Mouse (Mus musculus): Measurements from ENCODE around the gene Scml4. TPM values are rescaled to one million over a fixed set of nuclear protein-coding genes. Genes with fewer than 3 reads are reported as not detected.

Scml4 gene
- polyA plus RNA-seq, 1 experiment from 2014 or later, result 1.6 TPM

GRCm38 (mm10) chr10:42879682-42880081 is 19.5 kb downstream of the Scml4 start:
- WGBS, result 76% methylated on average over 5 of the region's 5 CpGs
- H3K36me3 ChIP-seq (ENCODE audit: control insufficient read depth, insufficient read depth, low read length), result no peaks in the 10 kb centered on the region
- no peak overlapping the region for H3K4me2 ChIP-seq (ENCODE audit: low read depth, low read length)
- H3K9ac ChIP-seq (ENCODE audit: low read depth, low read length), result no peak overlapping the region
- DNase-seq (ENCODE audit: low spot score), result no peak
- ATAC-seq (ENCODE audit: low read depth), result no peak
- H3K27me3 ChIP-seq (replicated peaks; ENCODE audit: control insufficient read depth, insufficient read depth, low read length), result no peaks in the 10 kb centered on the region
- H3K4me1 ChIP-seq (ENCODE audit: control insufficient read depth, insufficient read depth, low read length), result no peaks in the 10 kb centered on the region
- H3K4me3 ChIP-seq (ENCODE audit: low read depth, low read length), result no peak overlapping the region
- no peak overlapping the region for H3K27ac ChIP-seq (replicated peaks; ENCODE audit: low read depth, low read length)
- H3K9me3 ChIP-seq (ENCODE audit: control insufficient read depth, low read length), result no peaks in the 10 kb centered on the region

DNA sequence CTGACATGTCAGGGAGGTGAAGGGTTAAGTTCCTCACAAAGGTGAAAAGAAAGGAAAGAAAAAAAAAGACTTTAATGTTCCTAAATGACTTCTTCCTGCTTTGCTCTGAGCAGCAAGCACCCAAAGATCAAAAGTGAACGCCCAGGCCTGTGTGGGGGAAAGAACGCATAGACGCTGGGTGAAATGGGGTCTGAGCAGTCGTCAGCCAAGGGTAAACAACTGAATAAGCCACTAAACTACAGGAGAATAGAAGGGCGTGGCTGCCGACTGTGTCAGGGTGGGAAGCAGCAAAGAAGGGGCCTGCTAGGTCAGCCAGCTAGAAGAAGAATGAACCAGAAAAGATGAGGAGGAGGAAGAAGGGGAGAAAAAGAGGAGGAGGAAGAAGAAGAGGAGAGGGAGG is 26.9 kb downstream of the Scml4 start:
- H3K27ac ChIP-seq (replicated peaks; ENCODE audit: low read depth, low read length), result no peak overlapping the region
- H3K36me3 ChIP-seq (ENCODE audit: control insufficient read depth, insufficient read depth, low read length), result no peaks in the 10 kb centered on the region
- no peaks in the 10 kb centered on the region for H3K27me3 ChIP-seq (replicated peaks; ENCODE audit: control insufficient read depth, insufficient read depth, low read length)
- no peak overlapping the region for H3K9ac ChIP-seq (ENCODE audit: low read depth, low read length)
- H3K9me3 ChIP-seq (ENCODE audit: control insufficient read depth, low read length), result no peaks in the 10 kb centered on the region
- DNase-seq (ENCODE audit: low spot score) (no peak), ATAC-seq (ENCODE audit: low read depth) (no peak)
- H3K4me1 ChIP-seq (ENCODE audit: control insufficient read depth, insufficient read depth, low read length), result no peaks in the 10 kb centered on the region
- WGBS, result 13% methylated on average over 6 of the region's 6 CpGs
- H3K4me2 ChIP-seq (ENCODE audit: low read depth, low read length), result no peak overlapping the region
- H3K4me3 ChIP-seq (ENCODE audit: low read depth, low read length), result no peak overlapping the region

GRCm38 (mm10) chr10:42888241-42888640 is 28.1 kb downstream of the Scml4 start:
- ATAC-seq (ENCODE audit: low read depth) (no peak), DNase-seq (ENCODE audit: low spot score) (no peak)
- Histone ChIP-seq H3K9me3 (ENCODE audit: control insufficient read depth, low read length) (no peaks in the 10 kb centered on the region), H3K27me3 (replicated peaks; ENCODE audit: control insufficient read depth, insufficient read depth, low read length) (no peaks in the 10 kb centered on the region), H3K4me2 (ENCODE audit: low read depth, low read length) (no peak overlapping the region), H3K9ac (ENCODE audit: low read depth, low read length) (no peak overlapping the region), H3K27ac (replicated peaks; ENCODE audit: low read depth, low read length) (no peak overlapping the region), H3K36me3 (ENCODE audit: control insufficient read depth, insufficient read depth, low read length) (no peaks in the 10 kb centered on the region), H3K4me3 (ENCODE audit: low read depth, low read length) (no peak overlapping the region), H3K4me1 (ENCODE audit: control insufficient read depth, insufficient read depth, low read length) (no peaks in the 10 kb centered on the region)
- WGBS, result 83% methylated on average over 5 of the region's 5 CpGs

DNA sequence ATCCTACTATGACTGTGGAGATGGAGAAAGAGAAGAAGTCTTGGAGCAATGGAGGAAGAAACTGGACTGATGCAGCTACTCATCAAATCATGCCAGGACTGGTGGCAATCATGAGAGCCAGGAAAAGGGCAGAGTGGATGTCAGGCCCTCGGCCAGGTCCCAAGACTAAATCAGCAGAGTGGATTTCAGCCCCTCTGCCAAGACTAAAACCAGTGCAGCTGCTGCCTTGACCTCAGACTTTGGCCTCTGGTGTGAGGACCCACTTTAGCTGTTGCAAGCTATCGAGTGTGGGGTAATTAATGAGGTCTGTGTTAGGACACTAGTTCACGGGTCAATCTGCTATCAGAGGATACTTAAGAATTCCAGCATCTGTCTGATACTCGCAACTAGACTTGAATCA is 30.2 kb downstream of the Scml4 start:
- 48% methylated on average over 4 of the region's 4 CpGs for WGBS
- ATAC-seq (ENCODE audit: low read depth) (no peak), DNase-seq (ENCODE audit: low spot score) (no peak)
- Histone ChIP-seq H3K4me2 (ENCODE audit: low read depth, low read length) (no peak overlapping the region), H3K9ac (ENCODE audit: low read depth, low read length) (no peak overlapping the region), H3K9me3 (ENCODE audit: control insufficient read depth, low read length) (no peaks in the 10 kb centered on the region), H3K4me3 (ENCODE audit: low read depth, low read length) (no peak overlapping the region), H3K4me1 (ENCODE audit: control insufficient read depth, insufficient read depth, low read length) (no peaks in the 10 kb centered on the region), H3K36me3 (ENCODE audit: control insufficient read depth, insufficient read depth, low read length) (no peaks in the 10 kb centered on the region), H3K27ac (replicated peaks; ENCODE audit: low read depth, low read length) (no peak overlapping the region), H3K27me3 (replicated peaks; ENCODE audit: control insufficient read depth, insufficient read depth, low read length) (no peaks in the 10 kb centered on the region)

DNA sequence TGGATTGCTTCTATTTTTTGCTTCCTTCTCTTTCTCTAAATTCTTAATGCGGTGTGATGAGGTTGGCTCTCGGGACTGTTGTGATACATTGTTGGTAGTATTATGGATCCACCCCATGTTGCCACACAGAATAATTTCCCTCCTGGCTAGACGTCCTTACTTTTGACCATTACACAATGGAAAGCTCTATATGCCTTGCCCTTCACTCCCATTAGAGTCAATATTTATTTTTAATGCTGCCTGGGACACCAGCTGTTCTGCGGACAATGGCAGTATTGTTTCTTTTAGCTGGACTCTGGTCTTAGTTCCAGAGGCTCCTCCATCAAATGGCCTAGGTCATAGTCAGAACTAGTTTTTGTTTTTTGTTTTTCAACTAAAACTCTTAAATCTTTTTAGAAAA is 32.1 kb downstream of the Scml4 start:
- ATAC-seq (ENCODE audit: low read depth), result no peak
- Histone ChIP-seq H3K4me1 (ENCODE audit: control insufficient read depth, insufficient read depth, low read length) (no peaks in the 10 kb centered on the region), H3K9ac (ENCODE audit: low read depth, low read length) (no peak overlapping the region), H3K9me3 (ENCODE audit: control insufficient read depth, low read length) (no peaks in the 10 kb centered on the region), H3K4me2 (ENCODE audit: low read depth, low read length) (no peak overlapping the region), H3K27ac (replicated peaks; ENCODE audit: low read depth, low read length) (no peak overlapping the region), H3K36me3 (ENCODE audit: control insufficient read depth, insufficient read depth, low read length) (no peaks in the 10 kb centered on the region), H3K4me3 (ENCODE audit: low read depth, low read length) (no peak overlapping the region), H3K27me3 (replicated peaks; ENCODE audit: control insufficient read depth, insufficient read depth, low read length) (no peaks in the 10 kb centered on the region)
- WGBS, result 67% methylated on average over 4 of the region's 4 CpGs
- no peak for DNase-seq (ENCODE audit: low spot score)

GRCm38 (mm10) chr10:42892987-42893386 is 32.8 kb downstream of the Scml4 start:
- DNase-seq (ENCODE audit: low spot score) (no peak), ATAC-seq (ENCODE audit: low read depth) (no peak)
- H3K4me1 ChIP-seq (ENCODE audit: control insufficient read depth, insufficient read depth, low read length), result no peaks in the 10 kb centered on the region
- H3K9ac ChIP-seq (ENCODE audit: low read depth, low read length), result no peak overlapping the region
- H3K36me3 ChIP-seq (ENCODE audit: control insufficient read depth, insufficient read depth, low read length), result no peaks in the 10 kb centered on the region
- no peaks in the 10 kb centered on the region for H3K27me3 ChIP-seq (replicated peaks; ENCODE audit: control insufficient read depth, insufficient read depth, low read length)
- WGBS, result 57% methylated on average over 4 of the region's 4 CpGs
- no peaks in the 10 kb centered on the region for H3K9me3 ChIP-seq (ENCODE audit: control insufficient read depth, low read length)
- no peak overlapping the region for H3K4me3 ChIP-seq (ENCODE audit: low read depth, low read length)
- no peak overlapping the region for H3K27ac ChIP-seq (replicated peaks; ENCODE audit: low read depth, low read length)
- no peak overlapping the region for H3K4me2 ChIP-seq (ENCODE audit: low read depth, low read length)

DNA sequence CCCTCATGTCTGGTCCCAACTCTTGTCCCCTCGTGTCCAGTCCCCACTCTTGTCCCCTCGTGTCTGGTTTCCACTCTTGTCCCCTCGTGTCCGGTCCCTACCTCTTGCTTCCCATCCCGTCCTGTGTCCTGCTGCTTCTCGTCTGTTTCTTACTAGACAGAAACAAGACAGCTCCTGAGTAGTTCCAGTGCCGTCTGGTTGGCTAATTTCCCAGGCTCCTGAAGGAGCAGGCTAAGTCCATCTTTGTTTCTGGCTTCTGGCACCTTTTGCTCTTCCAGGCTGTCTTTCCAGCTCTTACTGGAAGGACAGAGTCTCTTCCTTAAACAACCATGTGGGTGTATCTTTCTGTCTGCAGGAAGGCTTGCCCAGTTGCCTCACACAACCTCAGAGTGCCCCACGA is 33.7 kb downstream of the Scml4 start:
- DNase-seq (ENCODE audit: low spot score) (no peak), ATAC-seq (ENCODE audit: low read depth) (no peak)
- no peaks in the 10 kb centered on the region for H3K36me3 ChIP-seq (ENCODE audit: control insufficient read depth, insufficient read depth, low read length)
- H3K27me3 ChIP-seq (replicated peaks; ENCODE audit: control insufficient read depth, insufficient read depth, low read length), result no peaks in the 10 kb centered on the region
- no peaks in the 10 kb centered on the region for H3K9me3 ChIP-seq (ENCODE audit: control insufficient read depth, low read length)
- H3K4me1 ChIP-seq (ENCODE audit: control insufficient read depth, insufficient read depth, low read length), result no peaks in the 10 kb centered on the region
- H3K4me3 ChIP-seq (ENCODE audit: low read depth, low read length), result no peak overlapping the region
- H3K27ac ChIP-seq (replicated peaks; ENCODE audit: low read depth, low read length), result no peak overlapping the region
- H3K9ac ChIP-seq (ENCODE audit: low read depth, low read length), result no peak overlapping the region
- WGBS, result 75% methylated on average over 8 of the region's 8 CpGs
- H3K4me2 ChIP-seq (ENCODE audit: low read depth, low read length), result no peak overlapping the region

DNA sequence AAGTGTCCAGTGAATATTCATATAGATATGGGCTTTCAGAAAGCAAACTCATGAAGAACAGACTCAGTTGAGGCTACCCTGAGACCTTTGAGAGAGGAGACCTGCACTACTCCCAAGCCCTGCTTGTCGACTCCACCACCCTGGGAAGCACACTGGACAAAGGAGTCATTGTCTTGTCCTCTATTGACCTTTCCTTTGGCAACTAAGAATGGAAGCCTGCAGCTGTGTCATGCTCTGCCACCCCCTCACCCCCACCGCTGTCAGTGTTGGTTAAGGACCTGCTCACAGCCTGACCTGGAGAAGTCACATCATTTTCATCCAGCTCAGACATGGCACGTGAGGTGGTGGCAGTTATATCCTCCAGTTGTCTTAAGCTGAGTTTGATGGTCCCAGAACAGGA is 34.1 kb downstream of the Scml4 start:
- DNase-seq (ENCODE audit: low spot score), result no peak
- H3K4me3 ChIP-seq (ENCODE audit: low read depth, low read length), result no peak overlapping the region
- H3K36me3 ChIP-seq (ENCODE audit: control insufficient read depth, insufficient read depth, low read length), result no peaks in the 10 kb centered on the region
- H3K9me3 ChIP-seq (ENCODE audit: control insufficient read depth, low read length), result no peaks in the 10 kb centered on the region
- no peak overlapping the region for H3K4me2 ChIP-seq (ENCODE audit: low read depth, low read length)
- no peaks in the 10 kb centered on the region for H3K4me1 ChIP-seq (ENCODE audit: control insufficient read depth, insufficient read depth, low read length)
- 37% methylated on average over 3 of the region's 3 CpGs for WGBS
- no peak for ATAC-seq (ENCODE audit: low read depth)
- no peak overlapping the region for H3K27ac ChIP-seq (replicated peaks; ENCODE audit: low read depth, low read length)
- no peaks in the 10 kb centered on the region for H3K27me3 ChIP-seq (replicated peaks; ENCODE audit: control insufficient read depth, insufficient read depth, low read length)
- H3K9ac ChIP-seq (ENCODE audit: low read depth, low read length), result no peak overlapping the region

DNA sequence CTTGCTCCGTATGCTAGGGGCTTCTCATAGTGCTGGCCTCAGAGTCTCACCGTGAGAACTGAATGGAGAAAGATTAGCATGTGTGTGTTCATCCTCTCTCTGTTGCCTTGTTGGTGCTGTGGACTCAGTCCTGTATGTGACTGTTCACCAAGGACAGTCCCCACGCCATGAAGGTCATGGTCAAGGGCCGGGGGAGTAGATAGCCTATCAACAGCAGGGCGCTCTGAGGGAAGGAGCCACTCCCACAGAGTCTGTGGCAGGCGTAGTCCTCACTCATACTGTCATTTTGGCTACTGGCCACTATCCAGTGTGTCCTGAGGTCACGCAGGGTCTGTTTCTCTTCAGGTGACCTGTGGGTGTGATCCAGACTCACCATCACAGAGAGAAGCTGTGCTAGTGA is 34.5 kb downstream of the Scml4 start:
- no peaks in the 10 kb centered on the region for H3K9me3 ChIP-seq (ENCODE audit: control insufficient read depth, low read length)
- DNase-seq (ENCODE audit: low spot score), result no peak
- WGBS, result 80% methylated on average over 7 of the region's 7 CpGs

More for the DNA sequence above, 34.5 kb downstream of the Scml4 start:
- Histone ChIP-seq H3K36me3 (ENCODE audit: control insufficient read depth, insufficient read depth, low read length) (no peaks in the 10 kb centered on the region), H3K4me1 (ENCODE audit: control insufficient read depth, insufficient read depth, low read length) (no peaks in the 10 kb centered on the region), H3K9ac (ENCODE audit: low read depth, low read length) (no peak overlapping the region), H3K4me3 (ENCODE audit: low read depth, low read length) (no peak overlapping the region), H3K27ac (replicated peaks; ENCODE audit: low read depth, low read length) (no peak overlapping the region), H3K4me2 (ENCODE audit: low read depth, low read length) (no peak overlapping the region), H3K27me3 (replicated peaks; ENCODE audit: control insufficient read depth, insufficient read depth, low read length) (no peaks in the 10 kb centered on the region)
- ATAC-seq (ENCODE audit: low read depth), result no peak

All from embryonic facial prominence, embryonic 14.5 days (tissue).